Mouse (Mus musculus): Measurements from ENCODE around the gene Patj.

The Patj gene

GRCm38 (mm10) chr4:98727295-98727958 is 331.8 kb downstream of the Patj start:
- CTCF ChIA-PET, result no interaction called here

GRCm38 (mm10) chr4:98727959-98728347 is 332.4 kb downstream of the Patj start:
- CTCF ChIA-PET, result no interaction called here

GRCm38 (mm10) chr4:98728716-98729115 is 333.1 kb downstream of the Patj start:
- CTCF ChIA-PET, result no interaction called here

GRCm38 (mm10) chr4:98733660-98734059 is 338.1 kb downstream of the Patj start:
- CTCF ChIA-PET, result no interaction called here

- CTCF ChIA-PET, result no interaction called here
Observed at GRCm38 (mm10) chr4:98739753-98740152, 344.2 kb downstream of the Patj start.

- CTCF ChIA-PET, result no interaction called here
Observed at GRCm38 (mm10) chr4:98743209-98743905, 347.8 kb downstream of the Patj start.

GRCm38 (mm10) chr4:98743906-98744210 is 348.3 kb downstream of the Patj start:
- CTCF ChIA-PET, result no interaction called here

- CTCF ChIA-PET, result no interaction called here
Observed at GRCm38 (mm10) chr4:98754456-98754855, 358.9 kb downstream of the Patj start.

- CTCF ChIA-PET, result no interaction called here
Observed at GRCm38 (mm10) chr4:98756141-98756540, 360.6 kb downstream of the Patj start.

GRCm38 (mm10) chr4:98758012-98758821 is 362.6 kb downstream of the Patj start:
- CTCF ChIA-PET, result no interaction called here

GRCm38 (mm10) chr4:98758872-98759518 is 363.4 kb downstream of the Patj start:
- CTCF ChIA-PET, result no interaction called here

- CTCF ChIA-PET, result no interaction called here
Observed at GRCm38 (mm10) chr4:98767134-98768133, 371.8 kb downstream of the Patj start.

Data from spleen, embryonic (tissue).